Comparison of ENCODE assay signal across 8 mouse cellular contexts in the genomic region with DNA sequence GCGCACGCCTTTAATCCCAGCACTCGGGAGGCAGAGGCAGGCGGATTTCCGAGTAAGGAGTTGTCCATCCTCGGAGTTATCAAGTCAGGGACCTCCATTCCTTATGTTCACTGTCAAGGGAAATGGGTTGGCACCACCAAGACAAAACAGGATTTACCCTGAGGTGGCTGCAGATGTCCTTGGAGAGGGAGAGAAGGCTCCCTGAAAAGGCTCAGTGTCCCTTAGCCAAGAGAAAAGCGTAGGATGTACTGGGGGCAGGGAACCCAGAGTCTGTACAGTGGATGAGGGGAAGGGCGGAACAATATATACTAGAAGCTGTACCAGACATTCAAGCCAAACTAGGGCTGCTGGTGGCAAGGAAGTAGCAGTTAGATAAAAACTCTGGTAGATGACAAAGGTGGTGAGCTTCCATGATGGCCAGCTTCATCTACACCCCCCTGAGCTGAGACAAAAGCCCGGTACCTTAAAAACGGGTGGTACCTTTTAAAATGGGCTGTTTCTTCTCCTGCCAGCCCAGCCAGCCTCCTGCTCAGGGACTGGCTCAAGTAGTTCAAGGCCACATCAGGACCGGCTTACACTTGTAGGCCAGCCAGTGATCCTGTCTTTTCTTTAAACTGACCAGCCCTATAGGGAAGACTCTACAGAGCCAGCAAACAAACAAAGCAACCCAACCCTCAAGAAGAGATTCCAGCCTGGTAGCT. TPM values are rescaled to one million over a fixed set of nuclear protein-coding genes. Genes with fewer than 3 reads are reported as not detected.
DNase-seq lines count a peak whose midpoint lies in the region; ATAC-seq and TF ChIP-seq lines count a peak whose summit lies in the region.

No protein-coding gene starts in this region.

- DNase-seq in heart, adult 8-10 months (ENCODE audit: low spot score): no peak
- no peak for DNase-seq in G1E (ENCODE audit: low spot score)
- no peak for DNase-seq in midbrain, embryonic 10.5 days (ENCODE audit: low spot score)
- DNase-seq in spleen, adult 18-20 months: no peak
- no peak for DNase-seq in layer of hippocampus, postnatal 10 days (ENCODE audit: low spot score in 2 of 2)

- H3K27me3 ChIP-seq in heart, embryonic 13.5 days (replicated peaks): no peaks in the 10 kb centered on the region
- peaks cover 8% of the 10 kb centered on the region for H3K27me3 ChIP-seq in G1E (ENCODE audit: insufficient read depth, low read length)
- H3K27me3 ChIP-seq in forebrain, embryonic 16.5 days (replicated peaks; ENCODE audit: control insufficient read depth, insufficient read depth, low read length): no peaks in the 10 kb centered on the region
- no peaks in the 10 kb centered on the region for H3K27me3 ChIP-seq in midbrain, embryonic 10.5 days (ENCODE audit: low read depth, poor library complexity, severe bottlenecking)

- H3K36me3 ChIP-seq in heart, embryonic 13.5 days: peaks cover 13% of the 10 kb centered on the region
- peaks cover 18% of the 10 kb centered on the region for H3K36me3 ChIP-seq in G1E (replicated peaks)
- H3K36me3 ChIP-seq in forebrain, embryonic 16.5 days (ENCODE audit: control insufficient read depth, insufficient read depth): no peaks in the 10 kb centered on the region
- H3K36me3 ChIP-seq in midbrain, embryonic 10.5 days: peaks cover 17% of the 10 kb centered on the region

- H3K9me3 ChIP-seq in heart, embryonic 13.5 days: no peaks in the 10 kb centered on the region
- no peaks in the 10 kb centered on the region for H3K9me3 ChIP-seq in G1E (replicated peaks)
- no peaks in the 10 kb centered on the region for H3K9me3 ChIP-seq in forebrain, embryonic 16.5 days (ENCODE audit: control insufficient read depth, low read length)
- H3K9me3 ChIP-seq in midbrain, embryonic 10.5 days (replicated peaks): no peaks in the 10 kb centered on the region

- peak overlapping the region; percentile 72 for H3K4me3 ChIP-seq in heart, embryonic 13.5 days
- peak overlapping the region; percentile 77; the same call in 1 of the 2 replicates for H3K4me3 ChIP-seq in G1E (ENCODE audit: low read depth, low read length)
- peak overlapping the region; percentile 78 for H3K4me3 ChIP-seq in forebrain, embryonic 16.5 days (replicated peaks; ENCODE audit: low read length)
- peak overlapping the region; percentile 77 for H3K4me3 ChIP-seq in midbrain, embryonic 10.5 days

- no peak for ATAC-seq in heart, embryonic 13.5 days (ENCODE audit: extremely low read depth, insufficient number of reproducible peaks, low FRiP score, low TSS enrichment)
- no peak for ATAC-seq in G1E (ENCODE audit: extremely low read depth, insufficient number of reproducible peaks, low FRiP score, poor library complexity, severe bottlenecking)
- no peak for ATAC-seq in forebrain, embryonic 16.5 days
- no peak for ATAC-seq in monocyte, adult 5-6 weeks (replicated peaks; ENCODE audit: insufficient number of reproducible peaks, low FRiP score, low TSS enrichment, poor library complexity, severe bottlenecking)

- peaks cover 20% of the 10 kb centered on the region for H3K4me1 ChIP-seq in heart, embryonic 13.5 days
- H3K4me1 ChIP-seq in G1E (ENCODE audit: insufficient read depth, low read depth, low read length): peaks cover 29% of the 10 kb centered on the region
- H3K4me1 ChIP-seq in forebrain, embryonic 16.5 days (replicated peaks; ENCODE audit: control insufficient read depth, insufficient read depth, low read length): peaks cover 14% of the 10 kb centered on the region
- peaks cover 28% of the 10 kb centered on the region for H3K4me1 ChIP-seq in midbrain, embryonic 10.5 days

- no peak for TF ChIP-seq CTCF in G1E (IDR thresholded peaks at IDR 0.05; ENCODE audit: low read depth, low read length)

- H3K4me2 ChIP-seq in heart, embryonic 13.5 days: peak overlapping the region; percentile 98
- peak overlapping the region; percentile 97 for H3K4me2 ChIP-seq in forebrain, embryonic 16.5 days (ENCODE audit: low read length)

- peak overlapping the region; percentile 81 for H3K9ac ChIP-seq in heart, embryonic 13.5 days
- peak overlapping the region; percentile 33 for H3K9ac ChIP-seq in forebrain, embryonic 16.5 days (replicated peaks; ENCODE audit: low read depth, low read length)

- peak overlapping the region; percentile 77 for H3K27ac ChIP-seq in heart, embryonic 13.5 days (replicated peaks)
- no peak overlapping the region for H3K27ac ChIP-seq in forebrain, embryonic 16.5 days (ENCODE audit: low read length)
- peak overlapping the region; percentile 85 for H3K27ac ChIP-seq in midbrain, embryonic 10.5 days (replicated peaks)

- 64% methylated on average over 11 of the region's 11 CpGs for WGBS in heart, embryonic 13.5 days
- WGBS in forebrain, embryonic 16.5 days: 65% methylated on average over 11 of the region's 11 CpGs
- 65% methylated on average over 11 of the region's 11 CpGs for WGBS in midbrain, embryonic 10.5 days

RNA-seq across cellular contexts. Expression of gene Gcsh, which starts 0.8 kb away (rescaled TPM):
- 78.4 and 91.5 TPM in 2 replicates for polyA plus RNA-seq in heart, embryonic 13.5 days (2015; fragmentation: Nextera tagmentation; extraction: Ambion mirVana)
- 10 to 100 TPM; 57.7 to 67.7 (median 62.0) TPM for total RNA-seq in heart, adult 8-10 months (2022)
- total RNA-seq in G1E (2014; fragmentation: Nextera tagmentation) (20.2 and 24.1 TPM in 2 replicates), G1E (2017) (45.7 and 50.3 TPM in 2 replicates)
- polyA plus RNA-seq in G1E (2012): 9.2 and 9.3 TPM in 2 replicates
- polyA plus RNA-seq in forebrain, embryonic 16.5 days (2015; fragmentation: Nextera tagmentation; extraction: Ambion mirVana): 75.4 and 81.4 TPM in 2 replicates
- polyA plus RNA-seq in midbrain, embryonic 10.5 days (2016; fragmentation: Nextera tagmentation; extraction: Ambion mirVana): 171 and 194 TPM in 2 replicates
- 10 to 100 TPM; 55.4 to 56.1 TPM for total RNA-seq in layer of hippocampus, postnatal 10 days (2021)
- 9.1 to 13.1 TPM (median 10.7 TPM) in 3 replicates for total RNA-seq in monocyte, adult 5-6 weeks (2017)

RNA-seq across cellular contexts. Expression of gene 1700030J22Rik, which starts 15.4 kb away (rescaled TPM):
- 0.66 and 0.68 TPM in 2 replicates for polyA plus RNA-seq in heart, embryonic 13.5 days (2015; fragmentation: Nextera tagmentation; extraction: Ambion mirVana)
- total RNA-seq in heart, adult 8-10 months (2022): under 1 TPM; 0.35 to 0.46 (median 0.39) TPM
- total RNA-seq in G1E (2014; fragmentation: Nextera tagmentation): 0.24 and 1.1 TPM in 2 replicates
- 0.44 and 0.52 TPM in 2 replicates for total RNA-seq in G1E (2017)
- polyA plus RNA-seq in G1E (2012): 1.6 and 1.7 TPM in 2 replicates
- polyA plus RNA-seq in forebrain, embryonic 16.5 days (2015; fragmentation: Nextera tagmentation; extraction: Ambion mirVana): 6.1 and 6.8 TPM in 2 replicates
- polyA plus RNA-seq in midbrain, embryonic 10.5 days (2016; fragmentation: Nextera tagmentation; extraction: Ambion mirVana): 2.8 and 3.6 TPM in 2 replicates
- 10 to 100 TPM; 10.2 TPM for total RNA-seq in layer of hippocampus, postnatal 10 days (2021)
- total RNA-seq in monocyte, adult 5-6 weeks (2017): 0.29 to 1.3 TPM in 2 of 3 replicates, not detected in the other

RNA-seq across cellular contexts. Expression of gene Atmin, which starts 51.0 kb away (rescaled TPM):
- polyA plus RNA-seq in heart, embryonic 13.5 days (2015; fragmentation: Nextera tagmentation; extraction: Ambion mirVana): 8.0 and 8.8 TPM in 2 replicates
- 10 to 100 TPM; 15.9 to 18.0 (median 17.4) TPM for total RNA-seq in heart, adult 8-10 months (2022)
- total RNA-seq in G1E (2014; fragmentation: Nextera tagmentation): 39.1 and 40.2 TPM in 2 replicates
- 18.2 and 18.4 TPM in 2 replicates for total RNA-seq in G1E (2017)
- polyA plus RNA-seq in G1E (2012): 9.8 and 13.7 TPM in 2 replicates
- polyA plus RNA-seq in forebrain, embryonic 16.5 days (2015; fragmentation: Nextera tagmentation; extraction: Ambion mirVana): 17.6 and 19.1 TPM in 2 replicates
- polyA plus RNA-seq in midbrain, embryonic 10.5 days (2016; fragmentation: Nextera tagmentation; extraction: Ambion mirVana): 12.6 and 15.3 TPM in 2 replicates
- total RNA-seq in layer of hippocampus, postnatal 10 days (2021): 10 to 100 TPM; 31.3 to 32.6 TPM
- total RNA-seq in monocyte, adult 5-6 weeks (2017): 20.7 to 30.9 TPM (median 25.9 TPM) in 3 replicates
